Mouse (Mus musculus) intestine, embryonic 16.5 days (tissue): ENCODE measurements around the gene Runx2. TPM values are rescaled to one million over a fixed set of nuclear protein-coding genes. Genes with fewer than 3 reads are reported as not detected.

ENCODE experiments used
- ATAC-seq: fragments of 200-750 bp; cut with Nextera tagmentation; 2 replicates; pipeline ENCODE4 v1.8.0; 2017; ENCODE audit warnings: moderate TSS enrichment, moderate library complexity
- H3K27ac ChIP-seq: fragments of 300-500 bp; sonication (generic); 2 replicates; pipeline ENCODE4 v1.5.1; 2014; ENCODE audit warnings: mild to moderate bottlenecking, low read length
- H3K27me3 ChIP-seq: fragments of 300-500 bp; sonication (generic); replicated peaks from 2 replicates; pipeline ENCODE4 v1.6.1; 2014; ENCODE audit warnings: low read length, control low read depth, mixed read lengths; ENCODE audit not compliant: control insufficient read depth, insufficient read depth
- H3K36me3 ChIP-seq: fragments of 300-500 bp; sonication (generic); 2 replicates; pipeline ENCODE4 v1.6.1; 2014; ENCODE audit warnings: low read length, control low read depth; ENCODE audit not compliant: control insufficient read depth, insufficient read depth
- H3K4me1 ChIP-seq: fragments of 300-500 bp; sonication (generic); 2 replicates; pipeline ENCODE4 v1.6.1; 2014; ENCODE audit warnings: low read length, control low read depth, mixed read lengths; ENCODE audit not compliant: control insufficient read depth, insufficient read depth
- H3K4me2 ChIP-seq: fragments of 300-500 bp; sonication (generic); 2 replicates; pipeline ENCODE4 v1.6.1; 2014; ENCODE audit warnings: low read depth, low read length, control low read depth
- H3K4me3 ChIP-seq: fragments of 300-500 bp; sonication (generic); 2 replicates; pipeline ENCODE4 v1.5.1; 2014; ENCODE audit warnings: mild to moderate bottlenecking, low read length
- H3K9ac ChIP-seq: fragments of 300-500 bp; sonication (generic); 2 replicates; pipeline ENCODE4 v1.6.1; 2014; ENCODE audit warnings: low read depth, low read length
- H3K9me3 ChIP-seq: fragments of 300-500 bp; sonication (generic); 2 replicates; pipeline ENCODE4 v1.6.1; 2016; ENCODE audit warnings: low read length, control low read depth; ENCODE audit not compliant: control insufficient read depth
- WGBS: fragments of 180-500 bp; shearing (Covaris S2); extraction: QIAGEN DNeasy Blood & Tissue Kit; methylation state at CpG from one replicate; pipeline ENCODE4 v1.1.7; 2014; 5-methylcytosine and 5-hydroxymethylcytosine counted together
- polyA plus RNA-seq: library from polyadenylated mRNA; unstranded; fragments of >200 nt; fragmentation: Nextera tagmentation; extraction: Ambion mirVana; gene quantifications from 2 replicates; pipeline ENCODE4 v1.2.1, GENCODE M21; 2015

The Runx2 gene
- polyA plus RNA-seq, 1 experiment from 2014 or later, result 0.62 TPM

DNA sequence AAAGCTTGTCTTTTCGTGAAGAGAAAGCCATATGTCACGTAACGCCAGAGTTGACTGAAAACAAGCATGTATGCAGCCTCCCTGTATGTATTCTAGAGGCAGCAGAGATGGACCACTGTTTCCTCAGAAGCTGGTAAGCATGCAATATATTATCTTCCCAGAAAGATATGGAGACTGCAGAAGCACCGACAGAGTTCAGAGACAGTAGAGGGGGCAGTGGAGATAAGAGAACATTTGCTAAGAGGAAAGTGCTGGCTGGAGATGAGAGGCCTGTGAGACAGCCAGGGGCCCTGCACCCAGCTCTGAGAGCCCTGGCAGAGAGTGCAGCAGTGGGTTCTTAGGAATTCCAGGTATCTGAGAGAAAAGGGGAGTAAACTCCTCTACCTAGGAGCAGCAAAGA, 182.3 kb downstream of the Runx2 start:
- no peak for ATAC-seq
- H3K4me1 ChIP-seq, result 0 out of 2 replicates have a peak, but pooled peaks cover 3% of the 10 kb centered on the region
- H3K27me3 ChIP-seq, result no peaks in the 10 kb centered on the region
- WGBS, result 68% methylated on average over 4 of the region's 4 CpGs
- no peak overlapping the region for H3K4me3 ChIP-seq
- H3K36me3 ChIP-seq, result no peaks in the 10 kb centered on the region
- no peak overlapping the region for H3K4me2 ChIP-seq
- no peak overlapping the region for H3K27ac ChIP-seq
- no peak overlapping the region for H3K9ac ChIP-seq
- no peaks in the 10 kb centered on the region for H3K9me3 ChIP-seq

DNA sequence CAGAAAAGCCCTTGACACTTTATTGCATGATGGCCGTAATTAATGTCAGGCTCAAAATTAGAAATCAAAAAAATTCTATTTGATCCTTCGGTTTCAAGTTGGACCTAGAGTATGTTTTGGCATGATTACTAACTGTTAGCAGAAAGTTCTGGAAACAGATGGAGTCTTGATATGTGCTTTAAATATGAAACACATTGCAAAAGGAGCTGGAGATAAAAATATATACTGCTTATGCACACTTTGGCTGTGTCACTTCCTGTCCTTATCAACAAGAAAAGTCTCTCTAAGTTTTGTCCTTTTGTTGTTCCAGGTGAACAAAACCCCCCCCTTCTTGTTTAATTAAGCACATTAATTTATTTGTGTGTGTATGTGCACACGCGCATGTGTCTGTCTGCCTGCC, 183.0 kb downstream of the Runx2 start:
- H3K9me3 ChIP-seq, result no peaks in the 10 kb centered on the region
- 88% methylated on average over 4 of the region's 4 CpGs for WGBS
- no peak overlapping the region for H3K4me2 ChIP-seq
- no peak overlapping the region for H3K4me3 ChIP-seq
- ATAC-seq, result no peak
- H3K36me3 ChIP-seq, result no peaks in the 10 kb centered on the region
- no peaks in the 10 kb centered on the region for H3K27me3 ChIP-seq
- no peaks in the 10 kb centered on the region for H3K4me1 ChIP-seq
- no peak overlapping the region for H3K27ac ChIP-seq
- no peak overlapping the region for H3K9ac ChIP-seq

DNA sequence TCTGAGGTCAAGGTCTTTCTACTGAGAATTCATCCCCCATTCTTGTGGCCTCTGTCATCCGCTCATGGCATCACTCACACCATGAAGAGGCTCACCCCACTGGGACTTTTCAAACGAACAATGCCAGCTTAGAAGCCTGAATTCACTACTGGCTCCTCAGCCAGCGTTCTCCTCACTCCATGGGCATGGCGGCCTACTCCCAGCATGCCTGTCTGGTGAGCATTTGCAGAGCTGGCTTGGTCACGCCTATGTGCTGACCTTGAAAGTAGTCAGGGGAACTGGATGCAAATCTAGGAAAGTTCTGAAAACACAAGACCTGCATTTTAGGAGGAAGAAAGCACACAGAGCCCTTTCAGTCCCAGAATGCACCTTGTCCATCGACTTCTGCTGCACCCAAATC, 187.3 kb downstream of the Runx2 start:
- Histone ChIP-seq H3K9ac (no peak overlapping the region), H3K4me1 (no peaks in the 10 kb centered on the region), H3K27ac (no peak overlapping the region), H3K4me3 (no peak overlapping the region), H3K27me3 (no peaks in the 10 kb centered on the region), H3K9me3 (no peaks in the 10 kb centered on the region), H3K36me3 (no peaks in the 10 kb centered on the region), H3K4me2 (no peak overlapping the region)
- WGBS, result 88% methylated on average over 6 of the region's 6 CpGs
- no peak for ATAC-seq

DNA sequence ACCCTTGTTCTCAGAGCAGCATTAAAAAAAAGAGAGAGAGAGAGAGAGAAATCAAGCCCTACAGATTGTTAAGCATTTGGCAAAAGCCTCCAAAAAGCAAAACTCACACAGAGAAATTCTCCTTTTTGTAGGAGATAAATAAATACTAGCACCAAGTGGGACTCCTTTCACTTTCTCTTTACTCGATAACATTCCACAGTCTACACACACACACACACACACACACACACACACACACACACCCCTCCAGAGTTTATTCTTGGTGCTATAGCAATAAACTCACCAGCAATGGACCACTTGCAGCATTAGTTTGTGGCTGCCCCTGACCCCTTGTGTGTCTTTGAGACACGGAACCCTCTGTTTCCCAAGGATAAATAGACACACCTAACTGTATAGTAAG, 190.9 kb downstream of the Runx2 start:
- no peaks in the 10 kb centered on the region for H3K9me3 ChIP-seq
- H3K27me3 ChIP-seq, result no peaks in the 10 kb centered on the region
- no peaks in the 10 kb centered on the region for H3K4me1 ChIP-seq
- H3K4me3 ChIP-seq, result no peak overlapping the region
- H3K9ac ChIP-seq, result no peak overlapping the region
- no peaks in the 10 kb centered on the region for H3K36me3 ChIP-seq
- WGBS, result 35% methylated on average over 2 of the region's 2 CpGs
- no peak overlapping the region for H3K4me2 ChIP-seq
- no peak for ATAC-seq
- H3K27ac ChIP-seq, result no peak overlapping the region

DNA sequence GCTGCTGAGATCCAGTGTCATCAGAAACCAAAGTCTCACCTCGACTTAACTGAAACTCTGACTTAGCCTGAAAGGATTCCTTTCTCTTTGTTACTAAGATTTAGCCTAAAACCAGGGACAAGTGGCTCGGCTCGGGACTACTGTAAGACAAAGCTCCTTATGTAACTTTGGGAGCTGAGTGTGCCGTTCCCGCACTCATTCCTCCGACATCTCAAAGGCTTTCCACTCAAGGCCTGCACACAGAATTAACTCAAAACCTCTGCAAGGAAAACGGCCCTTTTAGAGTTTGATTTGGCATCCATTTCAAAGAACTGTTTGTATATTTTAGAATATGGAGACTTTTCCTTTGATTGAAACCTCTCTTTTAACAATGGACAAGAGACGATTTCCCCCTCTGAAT, 191.3 kb downstream of the Runx2 start:
- H3K27ac ChIP-seq, result no peak overlapping the region
- H3K9ac ChIP-seq, result no peak overlapping the region
- no peak for ATAC-seq
- no peaks in the 10 kb centered on the region for H3K36me3 ChIP-seq
- H3K9me3 ChIP-seq, result no peaks in the 10 kb centered on the region
- H3K4me1 ChIP-seq, result no peaks in the 10 kb centered on the region
- H3K27me3 ChIP-seq, result no peaks in the 10 kb centered on the region
- whole genome bisulfite sequencing, result 54% methylated on average over 8 of the region's 8 CpGs
- H3K4me3 ChIP-seq, result no peak overlapping the region
- no peak overlapping the region for H3K4me2 ChIP-seq

DNA sequence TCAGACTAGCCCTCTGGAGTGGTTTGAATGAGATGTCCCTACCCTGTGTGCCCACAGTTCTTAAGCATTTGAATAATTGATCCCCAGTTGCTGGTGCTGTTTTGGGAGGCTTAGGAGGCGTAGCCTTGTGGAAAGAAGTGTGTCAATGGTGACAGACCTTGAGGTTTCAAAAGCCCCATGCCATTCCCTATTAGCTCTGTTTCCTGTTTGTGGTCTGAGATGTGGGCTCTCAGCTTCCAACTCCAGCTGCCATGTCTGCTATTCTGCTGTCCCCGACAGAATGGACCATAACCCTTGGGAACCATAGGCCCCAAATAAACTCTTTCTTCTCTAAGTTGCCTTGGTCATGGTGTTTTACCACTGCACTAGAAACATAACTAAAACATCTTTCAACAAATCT, 194.1 kb downstream of the Runx2 start:
- Histone ChIP-seq H3K4me3 (no peak overlapping the region), H3K4me2 (no peak overlapping the region), H3K4me1 (no peaks in the 10 kb centered on the region), H3K9ac (no peak overlapping the region), H3K36me3 (no peaks in the 10 kb centered on the region), H3K27me3 (no peaks in the 10 kb centered on the region), H3K27ac (no peak overlapping the region), H3K9me3 (no peaks in the 10 kb centered on the region)
- WGBS, result 83% methylated on average over 2 of the region's 2 CpGs
- no peak for ATAC-seq

DNA sequence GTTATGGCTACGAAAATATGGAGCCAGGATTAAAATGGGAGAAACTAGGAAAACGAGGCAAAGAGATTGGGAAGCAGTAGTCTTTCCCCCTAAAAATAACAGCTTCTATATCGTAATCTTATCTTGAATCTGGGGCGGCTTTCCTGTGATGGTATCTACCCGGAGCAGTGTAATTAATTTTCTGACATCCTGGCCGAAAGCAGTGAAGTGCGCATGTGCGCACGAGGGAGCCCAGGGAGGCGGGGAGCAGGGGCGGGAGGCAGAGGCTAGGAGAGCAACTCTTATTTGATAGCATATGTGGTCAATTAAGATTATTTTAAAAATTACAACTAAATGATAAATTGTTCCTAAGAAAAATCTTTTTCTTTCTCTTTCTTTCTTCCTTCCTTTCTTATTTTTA, 195.9 kb downstream of the Runx2 start:
- Histone ChIP-seq H3K9ac (no peak overlapping the region), H3K36me3 (no peaks in the 10 kb centered on the region), H3K9me3 (no peaks in the 10 kb centered on the region), H3K27me3 (no peaks in the 10 kb centered on the region), H3K4me2 (no peak overlapping the region), H3K27ac (no peak overlapping the region), H3K4me3 (no peak overlapping the region), H3K4me1 (peaks cover 4% of the 10 kb centered on the region; the same call in 1 of the 2 replicates)
- no peak for ATAC-seq
- 48% methylated on average over 11 of the region's 11 CpGs for WGBS

DNA sequence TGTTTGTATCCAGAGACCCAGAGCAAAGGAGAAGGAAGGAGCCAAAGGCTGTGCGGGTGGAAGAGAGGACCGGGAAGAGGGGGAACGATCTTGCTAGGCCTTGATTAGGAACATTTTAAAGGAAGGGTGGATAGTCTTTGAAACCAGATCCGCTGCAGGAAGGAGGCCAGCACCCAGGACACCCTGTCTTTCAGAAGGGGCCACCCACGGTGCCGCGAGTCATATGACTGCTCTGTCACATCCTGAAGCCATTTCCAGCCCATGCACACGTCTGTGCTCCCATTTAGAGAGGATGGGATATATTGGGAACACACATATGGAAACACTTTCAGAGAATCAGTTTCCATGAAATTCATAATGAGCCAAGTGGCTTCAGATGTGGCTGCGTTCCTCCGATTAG, 196.4 kb downstream of the Runx2 start:
- ATAC-seq, result peak; percentile 56; the same call in 1 of the 2 replicates
- peak overlapping the region; percentile 67 for H3K27ac ChIP-seq
- H3K4me3 ChIP-seq, result no peak overlapping the region
- no peaks in the 10 kb centered on the region for H3K27me3 ChIP-seq
- WGBS, result 54% methylated on average over 10 of the region's 10 CpGs
- no peaks in the 10 kb centered on the region for H3K36me3 ChIP-seq
- no peaks in the 10 kb centered on the region for H3K9me3 ChIP-seq
- H3K9ac ChIP-seq, result no peak overlapping the region
- no peak overlapping the region for H3K4me2 ChIP-seq
- peaks cover 4% of the 10 kb centered on the region; the same call in 1 of the 2 replicates for H3K4me1 ChIP-seq

DNA sequence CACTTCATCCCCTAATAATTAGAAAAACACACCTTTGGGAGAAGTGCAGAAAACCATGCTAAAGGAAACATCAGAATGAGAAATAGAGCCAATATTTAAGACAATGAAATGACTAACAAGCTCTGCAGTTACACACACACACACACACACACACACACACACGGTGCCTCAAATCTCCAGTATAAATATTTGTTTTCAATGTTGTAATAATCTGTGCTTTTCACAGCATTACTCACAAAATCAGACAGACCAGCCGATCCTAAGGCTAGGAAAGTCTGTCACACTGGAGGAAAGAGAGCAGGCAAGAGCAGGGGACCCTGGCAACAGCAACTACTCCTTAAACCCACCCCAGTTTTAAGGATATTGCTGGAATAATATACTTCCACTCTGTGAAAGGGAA, 196.9 kb downstream of the Runx2 start:
- ATAC-seq, result no peak
- H3K27ac ChIP-seq, result peak overlapping the region; percentile 67
- 40% methylated on average over 2 of the region's 2 CpGs for WGBS

More for the DNA sequence above, 196.9 kb downstream of the Runx2 start:
- no peaks in the 10 kb centered on the region for H3K27me3 ChIP-seq
- H3K4me2 ChIP-seq, result no peak overlapping the region
- H3K9me3 ChIP-seq, result no peaks in the 10 kb centered on the region
- no peaks in the 10 kb centered on the region for H3K36me3 ChIP-seq
- no peak overlapping the region for H3K9ac ChIP-seq
- H3K4me3 ChIP-seq, result no peak overlapping the region
- peaks cover 4% of the 10 kb centered on the region; the same call in 1 of the 2 replicates for H3K4me1 ChIP-seq
